Mouse (Mus musculus) mesoderm, embryonic 11.5 days (tissue): ENCODE results near the gene Pyroxd2.
"Not testable (repeated sequence)": the region's sequence is repeated elsewhere in the genome, so short reads cannot be mapped to it uniquely, and the experiment has no call there.

Experiments
- DNase-seq: peaks from one replicate; pipeline ENCODE4 v3.0.0-alpha.2; 2012; ENCODE audit warnings: low read depth, low spot score

Gene Pyroxd2

DNA sequence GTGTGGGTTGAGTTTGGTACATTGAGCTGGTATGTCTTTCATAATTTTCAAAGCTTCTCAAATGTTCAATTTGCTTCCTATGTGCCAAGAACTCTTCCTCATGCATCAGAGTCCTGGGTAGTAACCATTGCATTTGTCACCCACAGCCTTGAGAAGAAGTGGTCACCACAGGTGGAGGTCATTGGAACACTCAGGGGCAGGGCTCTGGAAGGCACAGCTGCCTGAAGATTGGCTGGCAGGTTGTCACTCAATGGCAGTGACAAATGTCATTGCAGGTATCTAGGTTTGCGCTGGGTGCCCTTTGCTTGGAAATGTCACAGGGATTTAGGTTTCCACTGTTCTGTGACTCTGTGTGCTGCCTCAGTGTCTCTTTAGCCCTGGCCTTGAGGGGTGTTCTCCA is 62.3 kb downstream of the Pyroxd2 start:
- DNase-seq = no peak

DNA sequence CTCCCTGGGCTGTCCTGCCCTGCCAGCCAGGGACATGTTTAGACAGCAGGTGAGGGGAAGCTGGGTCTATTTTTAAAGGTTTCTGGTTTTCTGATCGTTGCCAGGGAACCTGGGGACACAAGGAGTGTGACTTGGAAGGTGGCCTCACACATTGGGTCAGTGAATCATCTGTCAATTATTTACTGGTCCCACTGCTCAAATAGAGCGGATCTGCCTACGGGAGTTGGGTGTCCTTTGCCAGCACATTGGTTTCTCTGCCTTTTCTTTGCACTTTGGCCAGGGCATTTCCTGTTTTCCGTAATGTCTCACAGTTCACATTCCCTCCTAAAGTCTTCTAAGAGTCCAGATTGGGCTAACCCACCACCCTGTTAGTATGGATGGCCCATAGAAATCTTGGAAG is 62.8 kb downstream of the Pyroxd2 start:
- DNase-seq = no peak

DNA sequence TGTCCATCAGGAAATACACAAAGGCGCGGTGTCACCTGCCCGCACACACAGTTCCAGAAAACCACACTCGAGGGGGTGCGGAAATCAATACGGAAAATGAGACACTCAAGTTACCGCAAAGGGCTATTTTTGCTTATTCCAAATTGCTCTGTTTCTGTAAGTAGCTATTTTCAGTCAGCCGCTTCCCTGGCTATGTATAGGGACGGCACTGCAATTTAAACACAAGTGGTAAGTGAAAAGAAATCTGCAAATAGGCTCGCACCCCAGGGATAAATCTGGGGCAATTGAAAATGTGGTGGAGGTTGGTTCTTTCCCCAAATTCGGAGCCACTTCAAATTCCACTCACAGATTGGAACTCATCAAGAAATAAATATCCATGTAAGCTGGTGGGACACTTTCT is 63.3 kb downstream of the Pyroxd2 start:
- DNase-seq = no peak

DNA sequence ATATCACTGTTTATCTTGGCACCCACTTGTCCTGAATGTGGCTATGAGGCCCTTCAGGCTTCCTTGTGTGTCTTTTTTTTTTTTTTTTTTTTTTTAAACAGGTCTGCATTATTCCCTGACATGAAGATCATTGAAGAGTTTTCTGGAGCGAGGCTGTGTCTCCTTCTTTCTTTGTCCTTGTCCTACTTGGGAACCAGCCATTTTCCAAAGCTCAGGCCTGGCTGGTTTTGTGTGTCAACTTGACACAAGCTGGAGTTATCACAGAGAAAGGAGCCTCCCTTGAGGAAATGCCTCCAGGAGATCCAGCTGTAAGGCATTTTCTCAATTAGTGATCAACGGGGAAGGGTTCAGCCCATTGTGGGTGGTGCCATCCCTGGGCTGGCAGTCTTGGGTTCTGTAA is 69.8 kb downstream of the Pyroxd2 start:
- not testable (repeated sequence) for DNase-seq

DNA sequence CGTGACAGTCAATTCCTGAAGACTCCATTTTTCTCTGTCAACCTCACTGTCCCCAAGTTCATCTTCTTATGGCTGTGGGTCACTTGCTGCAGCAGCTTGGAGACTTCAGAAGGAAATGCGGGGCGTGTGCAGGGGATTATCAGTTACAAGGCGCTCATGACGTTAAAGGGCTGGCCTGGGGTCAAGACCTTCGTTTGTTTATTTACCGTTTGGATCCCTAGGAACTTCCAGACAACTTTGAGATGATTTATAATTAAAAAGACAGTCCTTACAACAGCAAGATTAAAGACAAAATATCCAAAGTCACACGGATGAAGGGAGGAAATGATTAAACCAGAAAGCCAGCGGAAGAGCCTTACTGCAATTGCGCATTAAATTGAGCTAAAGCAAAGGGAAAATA is 74.4 kb downstream of the Pyroxd2 start:
- no peak for DNase-seq

DNA sequence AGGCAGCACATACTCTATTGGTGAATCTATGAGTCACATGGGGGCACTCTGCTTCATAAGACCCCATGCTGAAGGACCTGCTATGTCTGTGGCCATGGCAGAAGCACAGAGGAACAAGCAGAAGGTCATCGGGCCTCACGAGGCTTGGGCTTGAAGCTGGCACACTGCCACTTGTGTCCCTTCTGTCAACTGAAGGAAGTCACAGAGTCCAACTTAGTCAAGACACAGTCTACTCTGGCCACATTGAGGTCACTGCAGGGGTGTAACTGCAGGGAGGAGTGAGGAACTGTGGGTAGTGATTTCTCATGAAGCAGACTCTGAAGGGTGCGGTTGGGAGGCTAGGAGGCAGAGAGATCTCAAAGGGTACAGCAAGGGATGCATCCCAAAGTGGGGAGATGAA is 75.1 kb downstream of the Pyroxd2 start:
- DNase-seq = no peak

GRCm38 (mm10) chr19:42676931-42677330 is 75.6 kb downstream of the Pyroxd2 start:
- DNase-seq = no peak
